Mouse (Mus musculus): ENCODE data around the gene Inca1.

The Inca1 gene

GRCm38 (mm10) chr11:70699722-70700556, at the start of gene Inca1, which contains the start of gene Kif1c:
Inca1 (minus strand) TSS chr11:70700155.
Kif1c (plus strand) TSS chr11:70700548.
- DNase-seq (ENCODE audit: low spot score): peak; percentile 88

- DNase-seq (ENCODE audit: low spot score): no peak
These were observed 48.1 kb upstream of the Inca1 start for GRCm38 (mm10) chr11:70747876-70748545.

- DNase-seq (ENCODE audit: low spot score): no peak
These were observed 45.7 kb upstream of the Inca1 start for GRCm38 (mm10) chr11:70745636-70746035.

GRCm38 (mm10) chr11:70742581-70743459, 42.9 kb upstream of the Inca1 start:
- no peak for DNase-seq (ENCODE audit: low spot score)

- no peak for DNase-seq (ENCODE audit: low spot score)
These were observed 42.2 kb upstream of the Inca1 start for GRCm38 (mm10) chr11:70742117-70742516.

- no peak for DNase-seq (ENCODE audit: low spot score)
These were observed 41.6 kb upstream of the Inca1 start for GRCm38 (mm10) chr11:70741603-70742002.

GRCm38 (mm10) chr11:70737749-70738148, 37.8 kb upstream of the Inca1 start:
- no peak for DNase-seq (ENCODE audit: low spot score)

GRCm38 (mm10) chr11:70733256-70733655, 33.3 kb upstream of the Inca1 start:
- no peak for DNase-seq (ENCODE audit: low spot score)

GRCm38 (mm10) chr11:70731178-70731577, 31.2 kb upstream of the Inca1 start:
- no peak for DNase-seq (ENCODE audit: low spot score)

- DNase-seq (ENCODE audit: low spot score): no peak
These were observed 30.6 kb upstream of the Inca1 start for GRCm38 (mm10) chr11:70730427-70731038.

GRCm38 (mm10) chr11:70727385-70727784, 27.4 kb upstream of the Inca1 start:
- DNase-seq (ENCODE audit: low spot score): no peak

- DNase-seq (ENCODE audit: low spot score): no peak
These were observed 26.6 kb upstream of the Inca1 start for GRCm38 (mm10) chr11:70726585-70726984.

GRCm38 (mm10) chr11:70724706-70725105, 24.8 kb upstream of the Inca1 start:
- DNase-seq (ENCODE audit: low spot score): no peak

GRCm38 (mm10) chr11:70721072-70721471, 21.1 kb upstream of the Inca1 start:
- DNase-seq (ENCODE audit: low spot score): no peak

- no peak for DNase-seq (ENCODE audit: low spot score)
These were observed 20.6 kb upstream of the Inca1 start for GRCm38 (mm10) chr11:70720567-70720966.

GRCm38 (mm10) chr11:70718481-70718880, 18.5 kb upstream of the Inca1 start:
- DNase-seq (ENCODE audit: low spot score): no peak

- no peak for DNase-seq (ENCODE audit: low spot score)
These were observed 15.9 kb upstream of the Inca1 start for GRCm38 (mm10) chr11:70715832-70716231.

GRCm38 (mm10) chr11:70713222-70713621, 13.3 kb upstream of the Inca1 start:
- DNase-seq (ENCODE audit: low spot score): no peak

GRCm38 (mm10) chr11:70711026-70711425, 11.1 kb upstream of the Inca1 start:
- DNase-seq (ENCODE audit: low spot score): no peak

GRCm38 (mm10) chr11:70706127-70706526, 6.2 kb upstream of the Inca1 start:
- no peak for DNase-seq (ENCODE audit: low spot score)

- DNase-seq (ENCODE audit: low spot score): no peak
These were observed 2.8 kb upstream of the Inca1 start for GRCm38 (mm10) chr11:70702781-70703180.
